ENCODE assay signal across 8 mouse cellular contexts in genomic region chr13:56112496-56112895, GRCm38 (mm10). TPM values are rescaled to one million over a fixed set of nuclear protein-coding genes. Genes with fewer than 3 reads are reported as not detected.
DNase-seq lines count a peak whose midpoint lies in the region; ATAC-seq and TF ChIP-seq lines count a peak whose summit lies in the region.

No protein-coding gene starts in this region.

- no peak overlapping the region for H3K4me2 ChIP-seq in forebrain, embryonic 13.5 days
- no peak overlapping the region for H3K4me2 ChIP-seq in forebrain, embryonic 14.5 days (ENCODE audit: low read length)
- H3K4me2 ChIP-seq in lung, embryonic 14.5 days = peak overlapping the region; percentile 24; the same call in 1 of the 2 replicates
- H3K4me2 ChIP-seq in embryonic facial prominence, embryonic 15.5 days (replicated peaks) = peak overlapping the region; percentile 30; the same call in 1 of the 2 replicates
- no peak overlapping the region for H3K4me2 ChIP-seq in midbrain, embryonic 15.5 days

- WGBS in forebrain, embryonic 13.5 days = 49% methylated on average over 4 of the region's 4 CpGs
- whole genome bisulfite sequencing in forebrain, embryonic 14.5 days = 45% methylated on average over 4 of the region's 4 CpGs
- WGBS in lung, embryonic 14.5 days = 5% methylated on average over 4 of the region's 4 CpGs
- 24% methylated on average over 4 of the region's 4 CpGs for WGBS in lung, adult 2 months
- 18% methylated on average over 4 of the region's 4 CpGs for WGBS in embryonic facial prominence, embryonic 15.5 days
- WGBS in midbrain, embryonic 15.5 days = 46% methylated on average over 4 of the region's 4 CpGs

- H3K4me1 ChIP-seq in forebrain, embryonic 13.5 days = peaks cover 51% of the 10 kb centered on the region
- H3K4me1 ChIP-seq in forebrain, embryonic 14.5 days (ENCODE audit: control insufficient read depth, insufficient read depth, low read length) = peaks cover 25% of the 10 kb centered on the region
- peaks cover 46% of the 10 kb centered on the region for H3K4me1 ChIP-seq in lung, embryonic 14.5 days (ENCODE audit: insufficient read depth)
- peaks cover 46% of the 10 kb centered on the region for H3K4me1 ChIP-seq in lung, adult 2 months (ENCODE audit: control insufficient read depth, insufficient read depth, low read length)
- peaks cover 89% of the 10 kb centered on the region for H3K4me1 ChIP-seq in embryonic facial prominence, embryonic 15.5 days
- H3K4me1 ChIP-seq in midbrain, embryonic 15.5 days = peaks cover 52% of the 10 kb centered on the region

- 0 out of 2 replicates have a peak overlapping the region, but pooled peaks have one; percentile 19 for H3K27ac ChIP-seq in forebrain, embryonic 13.5 days
- no peak overlapping the region for H3K27ac ChIP-seq in forebrain, embryonic 14.5 days (ENCODE audit: low read depth, low read length)
- H3K27ac ChIP-seq in lung, embryonic 14.5 days (ENCODE audit: low read depth) = peak overlapping the region; percentile 43
- H3K27ac ChIP-seq in embryonic facial prominence, embryonic 15.5 days (replicated peaks) = peak overlapping the region; percentile 87
- 0 out of 2 replicates have a peak overlapping the region, but pooled peaks have one; percentile 0 for H3K27ac ChIP-seq in midbrain, embryonic 15.5 days

- peaks cover 62% of the 10 kb centered on the region for H3K36me3 ChIP-seq in forebrain, embryonic 13.5 days (ENCODE audit: poor library complexity, severe bottlenecking)
- peaks cover 44% of the 10 kb centered on the region for H3K36me3 ChIP-seq in forebrain, embryonic 14.5 days (ENCODE audit: control insufficient read depth, insufficient read depth, low read length)
- peaks cover 50% of the 10 kb centered on the region; the same call in 1 of the 2 replicates for H3K36me3 ChIP-seq in lung, embryonic 14.5 days (ENCODE audit: insufficient read depth)
- peaks cover under 1% of the 10 kb centered on the region; the same call in 1 of the 2 replicates for H3K36me3 ChIP-seq in embryonic facial prominence, embryonic 15.5 days
- H3K36me3 ChIP-seq in midbrain, embryonic 15.5 days (replicated peaks) = no peaks in the 10 kb centered on the region

- peak; percentile 23 for TF ChIP-seq CTCF in lung, embryonic 14.5 days (IDR thresholded peaks at IDR 0.05; ENCODE audit: low read depth)
- TF ChIP-seq CTCF in lung, adult 2 months (IDR thresholded peaks at IDR 0.05; ENCODE audit: insufficient read depth, low read length) = no peak

- DNase-seq in forebrain, embryonic 14.5 days (ENCODE audit: low spot score) = no peak
- peak; percentile 68 for DNase-seq in lung, embryonic 14.5 days
- no peak for DNase-seq in lung, adult 2 months
- DNase-seq in adrenal gland, postnatal 10 days = no peak
- DNase-seq in left cerebral cortex, adult 8-10 months (ENCODE audit: low spot score in 2 of 2) = no peak

- no peaks in the 10 kb centered on the region for H3K27me3 ChIP-seq in forebrain, embryonic 13.5 days
- H3K27me3 ChIP-seq in forebrain, embryonic 14.5 days (replicated peaks; ENCODE audit: control insufficient read depth, insufficient read depth, low read length) = no peaks in the 10 kb centered on the region
- H3K27me3 ChIP-seq in lung, embryonic 14.5 days (ENCODE audit: insufficient read depth, low read length) = no peaks in the 10 kb centered on the region
- H3K27me3 ChIP-seq in embryonic facial prominence, embryonic 15.5 days = no peaks in the 10 kb centered on the region
- H3K27me3 ChIP-seq in midbrain, embryonic 15.5 days (replicated peaks) = no peaks in the 10 kb centered on the region

- TF ChIP-seq POLR2A in lung, adult 2 months (IDR thresholded peaks at IDR 0.05; ENCODE audit: borderline replicate concordance, extremely low read depth, low read depth, low read length) = no peak

- no peak overlapping the region for H3K9ac ChIP-seq in forebrain, embryonic 13.5 days
- no peak overlapping the region for H3K9ac ChIP-seq in forebrain, embryonic 14.5 days (ENCODE audit: low read length)
- H3K9ac ChIP-seq in lung, embryonic 14.5 days = no peak overlapping the region
- H3K9ac ChIP-seq in embryonic facial prominence, embryonic 15.5 days = no peak overlapping the region
- H3K9ac ChIP-seq in midbrain, embryonic 15.5 days = no peak overlapping the region

- H3K9me3 ChIP-seq in forebrain, embryonic 13.5 days (replicated peaks) = no peaks in the 10 kb centered on the region
- no peaks in the 10 kb centered on the region for H3K9me3 ChIP-seq in forebrain, embryonic 14.5 days (replicated peaks; ENCODE audit: control insufficient read depth, low read length)
- H3K9me3 ChIP-seq in lung, embryonic 14.5 days (ENCODE audit: low read depth, low read length) = no peaks in the 10 kb centered on the region
- H3K9me3 ChIP-seq in embryonic facial prominence, embryonic 15.5 days (replicated peaks) = no peaks in the 10 kb centered on the region
- no peaks in the 10 kb centered on the region for H3K9me3 ChIP-seq in midbrain, embryonic 15.5 days

- no peak for ATAC-seq in forebrain, embryonic 13.5 days
- no peak for ATAC-seq in forebrain, embryonic 14.5 days
- peak; percentile 45 for ATAC-seq in lung, embryonic 14.5 days (ENCODE audit: insufficient read depth)
- ATAC-seq in embryonic facial prominence, embryonic 15.5 days (ENCODE audit: insufficient number of reproducible peaks, low FRiP score, low TSS enrichment, low read depth) = 0 out of 2 replicates have a peak, but pooled peaks have one; percentile 12
- no peak for ATAC-seq in midbrain, embryonic 15.5 days (replicated peaks)

- H3K4me3 ChIP-seq in forebrain, embryonic 13.5 days = no peak overlapping the region
- no peak overlapping the region for H3K4me3 ChIP-seq in forebrain, embryonic 14.5 days (ENCODE audit: low read depth, low read length)
- H3K4me3 ChIP-seq in lung, embryonic 14.5 days (ENCODE audit: low read depth, low read length) = no peak overlapping the region
- no peak overlapping the region for H3K4me3 ChIP-seq in lung, adult 2 months (replicated peaks; ENCODE audit: extremely low read depth, low read depth, low read length)
- no peak overlapping the region for H3K4me3 ChIP-seq in embryonic facial prominence, embryonic 15.5 days (replicated peaks)
- no peak overlapping the region for H3K4me3 ChIP-seq in midbrain, embryonic 15.5 days

RNA-seq across cellular contexts. Expression of gene H2afy, which starts 23.7 kb away (rescaled TPM):
- 545 and 548 TPM in 2 replicates for polyA plus RNA-seq in forebrain, embryonic 13.5 days (2015; fragmentation: Nextera tagmentation; extraction: Ambion mirVana)
- 422 and 438 TPM in 2 replicates for polyA plus RNA-seq in forebrain, embryonic 14.5 days (2014; fragmentation: Nextera tagmentation; extraction: Ambion mirVana)
- 359 and 377 TPM in 2 replicates for polyA plus RNA-seq in lung, embryonic 14.5 days (2014; fragmentation: Nextera tagmentation; extraction: Ambion mirVana)
- polyA plus RNA-seq in lung, adult 2 months (2012; rRNA removed) = 85.2 and 110 TPM in 2 replicates
- polyA plus RNA-seq in embryonic facial prominence, embryonic 15.5 days (2015; fragmentation: Nextera tagmentation; extraction: Ambion mirVana) = 275 and 292 TPM in 2 replicates
- 291 and 299 TPM in 2 replicates for polyA plus RNA-seq in midbrain, embryonic 15.5 days (2015; fragmentation: Nextera tagmentation; extraction: Ambion mirVana)
- 100 to 1,000 TPM; 117 to 122 TPM for total RNA-seq in adrenal gland, postnatal 10 days (2021)
- 100 to 1,000 TPM in 3 of 4 experiments, 10 to 100 TPM in 1; 93.1 to 120 (median 103) TPM for total RNA-seq in left cerebral cortex, adult 8-10 months (2022)

Comparison
In these comparisons a context has a peak if more than half of its experiments do, and no peak if none do; other contexts are left out.
1. ATAC-seq: peak in lung, embryonic 14.5 days (single experiment) and embryonic facial prominence, embryonic 15.5 days (single experiment); none in forebrain, embryonic 13.5 days (single experiment), forebrain, embryonic 14.5 days (single experiment) and midbrain, embryonic 15.5 days (single experiment).
2. H3K4me2 ChIP-seq: peak in lung, embryonic 14.5 days (single experiment) and embryonic facial prominence, embryonic 15.5 days (single experiment); none in forebrain, embryonic 13.5 days (single experiment), forebrain, embryonic 14.5 days (single experiment) and midbrain, embryonic 15.5 days (single experiment).